Mouse (Mus musculus) bone marrow macrophage, adult 2 months (primary cell): ENCODE measurements around the gene Gm20388. TPM values are rescaled to one million over a fixed set of nuclear protein-coding genes. Genes with fewer than 3 reads are reported as not detected.

Experiments used
- H3K27ac ChIP-seq: 2 replicates; pipeline ENCODE4 v1.5.1; 2012; ENCODE audit warnings: low read depth, low read length; ENCODE audit not compliant: insufficient read depth
- H3K4me1 ChIP-seq: 2 replicates; pipeline ENCODE4 v1.6.1; 2012; ENCODE audit warnings: low read length; ENCODE audit not compliant: control insufficient read depth, insufficient read depth
- H3K4me3 ChIP-seq: 2 replicates; pipeline ENCODE4 v1.5.1; 2012; ENCODE audit warnings: mild to moderate bottlenecking, low read length, moderate library complexity; ENCODE audit not compliant: insufficient read depth
- CTCF ChIP-seq: IDR thresholded peaks from 2 replicates; pipeline ENCODE4 v1.5.1; 2012; ENCODE audit warnings: low read depth, mild to moderate bottlenecking, low read length, moderate library complexity
- POLR2A ChIP-seq: IDR thresholded peaks from 2 replicates; pipeline ENCODE4 v1.6.1; 2012; ENCODE audit warnings: mild to moderate bottlenecking, low read depth, low read length, borderline replicate concordance
- polyA plus RNA-seq: library from polyadenylated mRNA; stranded (reverse); fragments of >200 nt; gene quantifications from 2 replicates; pipeline ENCODE4 v1.2.4, GENCODE M21; 2012; ENCODE audit not compliant: missing spikeins, insufficient read depth, insufficient read length

Gene Gm20388
- polyA plus RNA-seq, 1 experiment = 32.7 TPM

- TF ChIP-seq CTCF (no peak), POLR2A (no peak)
- H3K27ac ChIP-seq = no peak overlapping the region
- H3K4me1 ChIP-seq = peaks cover 21% of the 10 kb centered on the region
- no peak overlapping the region for H3K4me3 ChIP-seq
These were observed 2439.9 kb downstream of the Gm20388 start for GRCm38 (mm10) chr8:122350309-122351089.

DNA sequence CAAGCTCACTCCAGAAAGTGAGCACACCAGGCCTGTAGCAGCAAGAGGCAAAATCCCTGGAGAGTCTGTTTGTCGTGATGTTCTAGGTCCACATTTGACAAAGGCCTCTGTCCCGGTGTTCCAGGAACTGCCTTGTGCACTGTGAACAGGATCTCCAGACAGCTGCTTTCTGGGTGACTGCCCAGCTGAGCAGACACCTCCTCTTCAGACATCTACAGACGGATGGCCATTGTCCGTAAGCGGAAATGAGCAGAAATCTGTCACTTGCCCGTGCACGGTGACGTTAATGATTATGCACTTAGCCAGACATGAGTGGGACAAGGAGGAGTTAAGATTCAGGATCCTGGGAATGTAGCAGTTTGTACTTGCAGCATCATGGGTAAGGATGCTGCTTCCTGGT, 2443.5 kb downstream of the Gm20388 start:
- TF ChIP-seq CTCF (no peak), POLR2A (no peak)
- Histone ChIP-seq H3K27ac (no peak overlapping the region), H3K4me1 (peaks cover 15% of the 10 kb centered on the region), H3K4me3 (no peak overlapping the region)

DNA sequence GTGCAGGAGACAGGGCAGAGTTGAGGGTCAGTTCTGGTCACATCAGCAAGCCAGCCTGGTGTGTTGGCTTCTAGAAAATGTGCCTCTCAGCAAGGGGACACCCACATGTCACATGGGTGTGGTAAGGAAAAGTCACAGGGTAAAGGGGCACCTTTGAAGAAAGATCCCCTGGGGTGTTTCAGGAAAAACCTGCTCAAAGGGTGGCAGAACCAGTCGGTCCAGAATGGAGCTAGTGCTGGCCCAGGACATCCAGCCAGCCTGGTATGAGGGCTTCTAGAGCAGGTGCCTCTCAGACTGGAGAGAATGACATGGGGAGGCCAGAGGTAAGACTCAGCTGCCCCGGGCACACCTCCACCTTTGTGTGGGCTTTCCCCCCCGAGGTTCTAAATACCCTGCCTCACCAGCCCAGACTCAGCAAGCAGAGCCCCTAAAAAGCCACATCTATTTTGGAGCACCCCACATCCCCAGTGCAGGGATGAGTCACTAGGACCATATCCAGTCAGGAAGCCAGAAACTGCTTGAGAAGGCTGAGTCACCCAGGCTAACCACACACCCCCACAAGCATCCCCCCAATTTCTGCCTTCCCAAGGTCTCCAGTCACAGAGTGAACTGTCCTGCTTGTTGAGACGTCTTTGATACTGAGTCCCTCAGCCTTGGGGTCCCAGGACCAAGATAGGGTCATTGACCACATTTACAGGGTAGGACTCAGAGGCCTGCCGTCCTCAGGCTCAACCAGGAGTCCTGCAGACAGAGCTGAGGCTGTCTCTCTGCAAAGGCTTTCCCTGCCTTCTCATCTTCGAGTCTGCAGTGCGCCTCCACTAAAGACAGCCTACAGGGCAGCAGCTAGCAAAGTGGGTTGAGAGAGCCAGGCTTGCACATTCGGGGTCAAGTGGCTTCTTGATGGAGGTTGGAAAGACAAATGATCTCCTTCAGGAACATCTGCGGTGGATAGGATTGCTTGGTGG, 2445.3 kb downstream of the Gm20388 start:
- TF ChIP-seq POLR2A (no peak), CTCF (no peak)
- H3K4me1 ChIP-seq = peaks cover 15% of the 10 kb centered on the region
- no peak overlapping the region for H3K4me3 ChIP-seq
- no peak overlapping the region for H3K27ac ChIP-seq

DNA sequence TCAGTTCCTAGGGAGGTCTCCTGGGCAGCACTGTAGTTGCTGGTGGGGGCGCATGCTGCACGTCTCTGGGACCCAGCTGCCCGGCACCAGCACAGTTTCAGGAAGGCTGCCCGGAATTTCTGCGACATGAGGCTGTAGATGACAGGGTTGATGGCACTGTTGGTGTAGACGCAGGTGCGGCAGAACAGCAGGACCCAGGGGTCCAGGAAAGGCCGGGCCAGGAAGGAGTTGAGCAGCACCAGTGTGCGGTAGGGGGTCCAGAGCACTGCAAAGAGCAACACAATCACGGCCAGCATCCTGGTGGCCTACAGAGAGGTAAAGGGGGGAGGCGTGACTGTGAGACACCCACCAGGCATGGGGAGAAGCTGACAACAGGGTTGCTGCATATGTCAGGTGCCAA, 2446.6 kb downstream of the Gm20388 start:
- H3K4me3 ChIP-seq = no peak overlapping the region
- TF ChIP-seq CTCF (no peak), POLR2A (no peak)
- peaks cover 15% of the 10 kb centered on the region for H3K4me1 ChIP-seq
- no peak overlapping the region for H3K27ac ChIP-seq

DNA sequence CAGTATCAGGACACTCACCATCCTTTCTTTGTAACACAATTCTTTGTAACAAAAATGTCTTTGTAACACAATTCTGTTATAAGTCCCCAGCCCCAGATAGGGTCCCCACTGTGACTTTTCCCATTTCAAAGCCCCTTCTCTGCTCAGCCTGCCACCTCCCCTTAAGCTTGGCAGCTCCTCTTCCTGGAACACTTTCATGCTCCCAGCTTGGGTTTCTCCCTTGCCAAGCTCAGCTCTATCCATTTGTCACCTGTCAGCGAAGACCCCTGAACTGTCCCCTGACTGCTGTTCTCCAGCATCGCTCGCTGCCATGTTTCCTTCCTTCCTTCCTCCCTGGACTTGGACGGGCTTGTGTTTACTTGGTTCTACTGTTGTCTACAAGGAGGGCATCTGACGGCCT, 2447.0 kb downstream of the Gm20388 start:
- TF ChIP-seq CTCF (no peak), POLR2A (no peak)
- Histone ChIP-seq H3K4me1 (peaks cover 15% of the 10 kb centered on the region), H3K4me3 (no peak overlapping the region), H3K27ac (no peak overlapping the region)

- TF ChIP-seq POLR2A (no peak), CTCF (no peak)
- Histone ChIP-seq H3K4me3 (no peak overlapping the region), H3K4me1 (peaks cover 15% of the 10 kb centered on the region), H3K27ac (no peak overlapping the region)
These were observed 2448.6 kb downstream of the Gm20388 start for GRCm38 (mm10) chr8:122359111-122359775.

DNA sequence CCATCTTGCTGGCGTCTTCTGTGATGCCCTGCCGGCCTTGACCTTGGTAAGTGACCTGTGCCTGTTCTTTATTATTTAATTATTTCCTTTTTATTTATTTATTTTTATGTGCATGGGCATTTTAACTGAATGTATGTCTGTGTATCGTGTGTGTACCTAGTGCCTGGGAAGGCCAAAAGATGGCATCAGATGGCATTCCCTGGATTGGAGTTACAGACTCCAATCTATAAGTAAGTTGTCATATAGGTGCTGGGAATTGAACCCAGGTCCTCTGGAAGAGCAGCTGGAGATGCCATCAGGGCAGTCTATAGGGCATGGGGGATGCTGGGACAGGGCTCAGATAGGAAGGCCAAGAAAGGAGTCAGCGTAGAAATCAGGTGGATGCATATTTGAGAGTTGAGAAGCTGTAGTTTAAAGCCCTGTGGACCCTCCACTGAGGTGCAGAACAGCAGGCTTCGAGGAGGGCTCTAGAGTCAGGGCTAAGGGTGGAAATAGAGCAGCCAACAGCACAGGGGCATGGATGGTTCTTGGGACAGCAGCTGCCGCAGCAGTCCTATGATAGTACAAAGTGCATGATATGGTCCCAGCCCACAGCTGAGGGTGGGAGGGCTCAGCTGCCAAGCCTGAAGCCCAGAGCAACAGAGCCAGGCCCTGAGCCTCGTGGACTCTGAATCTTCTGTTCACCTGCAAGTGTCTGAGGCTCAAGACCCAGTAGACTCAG, 2450.2 kb downstream of the Gm20388 start, which contains the start of gene Trhr2:
Trhr2 (minus strand) TSS at position 51 of the 721 bp plus-strand sequence.
- Histone ChIP-seq H3K4me1 (peaks cover 6% of the 10 kb centered on the region), H3K4me3 (no peak within 1 kb of the TSS), H3K27ac (no peak within 1 kb of the TSS)
- no peak for TF ChIP-seq CTCF
- no peak for TF ChIP-seq POLR2A

DNA sequence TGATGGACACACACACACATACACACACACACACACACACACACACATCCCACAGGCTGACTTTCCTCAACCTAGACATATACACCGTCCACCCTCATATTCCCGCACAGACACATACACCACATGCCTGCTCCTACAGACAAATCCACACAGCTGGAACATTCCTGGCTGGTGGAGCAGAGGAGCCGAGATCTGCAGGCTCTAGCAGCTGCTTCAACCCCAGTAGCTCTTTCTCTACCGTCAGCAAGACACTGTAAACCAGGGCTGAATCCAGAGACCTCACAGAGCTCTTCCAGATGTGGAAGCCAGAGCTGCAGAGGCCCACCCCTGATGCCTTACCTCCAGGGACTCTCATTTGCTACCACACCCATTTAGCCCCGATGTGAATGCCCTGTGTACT, 2451.6 kb downstream of the Gm20388 start:
- H3K4me3 ChIP-seq = no peak overlapping the region
- no peaks in the 10 kb centered on the region for H3K4me1 ChIP-seq
- H3K27ac ChIP-seq = no peak overlapping the region
- no peak for TF ChIP-seq CTCF
- TF ChIP-seq POLR2A = no peak

- no peak overlapping the region for H3K4me3 ChIP-seq
- TF ChIP-seq CTCF (no peak), POLR2A (no peak)
- H3K27ac ChIP-seq = no peak overlapping the region
- no peaks in the 10 kb centered on the region for H3K4me1 ChIP-seq
These were observed 2452.3 kb downstream of the Gm20388 start for GRCm38 (mm10) chr8:122362967-122363366.
